Mouse (Mus musculus): ENCODE results near the gene Add3.

Add3 gene

GRCm38 (mm10) chr19:53168576-53168975 is 28.3 kb downstream of the Add3 start:
- no peak for DNase-seq

GRCm38 (mm10) chr19:53170651-53171050 is 30.4 kb downstream of the Add3 start:
- DNase-seq, result no peak

GRCm38 (mm10) chr19:53174034-53174433 is 33.8 kb downstream of the Add3 start:
- DNase-seq, result no peak

GRCm38 (mm10) chr19:53175550-53175949 is 35.3 kb downstream of the Add3 start:
- DNase-seq, result no peak

- DNase-seq, result no peak
Observed at GRCm38 (mm10) chr19:53176518-53176917, 36.3 kb downstream of the Add3 start.

- no peak for DNase-seq
Observed at GRCm38 (mm10) chr19:53178611-53179528, 38.6 kb downstream of the Add3 start.

- no peak for DNase-seq
Observed at GRCm38 (mm10) chr19:53180168-53180803, 40.0 kb downstream of the Add3 start.

- peak; percentile 74 for DNase-seq
Observed at GRCm38 (mm10) chr19:53181003-53181861, 41.0 kb downstream of the Add3 start.

GRCm38 (mm10) chr19:53183620-53184019 is 43.4 kb downstream of the Add3 start:
- DNase-seq, result no peak

- no peak for DNase-seq
Observed at GRCm38 (mm10) chr19:53184216-53184615, 44.0 kb downstream of the Add3 start.

- no peak for DNase-seq
Observed at GRCm38 (mm10) chr19:53184911-53185310, 44.7 kb downstream of the Add3 start.

- no peak for DNase-seq
Observed at GRCm38 (mm10) chr19:53185486-53186134, 45.4 kb downstream of the Add3 start.

- peak; percentile 69 for DNase-seq
Observed at GRCm38 (mm10) chr19:53186456-53186855, 46.2 kb downstream of the Add3 start.

GRCm38 (mm10) chr19:53187533-53187932 is 47.3 kb downstream of the Add3 start:
- DNase-seq, result no peak

- DNase-seq, result no peak
Observed at GRCm38 (mm10) chr19:53188186-53188585, 47.9 kb downstream of the Add3 start.

GRCm38 (mm10) chr19:53188724-53189220 is 48.5 kb downstream of the Add3 start:
- DNase-seq, result no peak

- DNase-seq, result no peak
Observed at GRCm38 (mm10) chr19:53189736-53190135, 49.5 kb downstream of the Add3 start.

- no peak for DNase-seq
Observed at GRCm38 (mm10) chr19:53190232-53190631, 50.0 kb downstream of the Add3 start.

- no peak for DNase-seq
Observed at GRCm38 (mm10) chr19:53191867-53192487, 51.7 kb downstream of the Add3 start.

- DNase-seq, result no peak
Observed at GRCm38 (mm10) chr19:53193190-53193589, 52.9 kb downstream of the Add3 start.

GRCm38 (mm10) chr19:53193964-53194582 is 53.8 kb downstream of the Add3 start:
- no peak for DNase-seq

Measured in kidney, adult 9 months (tissue).